Mouse (Mus musculus) ES-Bruce4 (cell line): ENCODE measurements around the gene Pik3r5. TPM values are rescaled to one million over a fixed set of nuclear protein-coding genes. Genes with fewer than 3 reads are reported as not detected.

Source experiments
- H3K27ac ChIP-seq: 2 replicates; pipeline ENCODE4 v1.5.1; 2012; ENCODE audit warnings: low read length, inconsistent platforms; ENCODE audit not compliant: insufficient read depth
- H3K27me3 ChIP-seq: 2 replicates; pipeline ENCODE4 v1.6.1; 2012; ENCODE audit warnings: mild to moderate bottlenecking, low read length, inconsistent platforms; ENCODE audit not compliant: control insufficient read depth, poor library complexity, insufficient read depth, severe bottlenecking
- H3K36me3 ChIP-seq: 2 replicates; pipeline ENCODE4 v1.6.1; 2012; ENCODE audit warnings: inconsistent platforms, mild to moderate bottlenecking, low read length, moderate library complexity; ENCODE audit not compliant: control insufficient read depth, poor library complexity, insufficient read depth, severe bottlenecking
- H3K4me1 ChIP-seq: one replicate; pipeline ENCODE4 v1.8.1; 2011; ENCODE audit warnings: low read length; ENCODE audit not compliant: control insufficient read depth, insufficient read depth
- H3K4me3 ChIP-seq: 2 replicates; pipeline ENCODE4 v1.5.1; 2011; ENCODE audit warnings: low read depth, mild to moderate bottlenecking, low read length
- H3K9ac ChIP-seq: 2 replicates; pipeline ENCODE4 v1.6.1; 2012; ENCODE audit warnings: low read depth, mild to moderate bottlenecking, inconsistent platforms; ENCODE audit not compliant: poor library complexity, severe bottlenecking
- H3K9me3 ChIP-seq: replicated peaks from 2 replicates; pipeline ENCODE4 v1.6.1; 2012; ENCODE audit warnings: mild to moderate bottlenecking, low read length, inconsistent platforms; ENCODE audit not compliant: control insufficient read depth, poor library complexity, insufficient read depth, severe bottlenecking
- CTCF ChIP-seq: IDR thresholded peaks from one replicate; pipeline ENCODE4 v1.8.1; 2011; ENCODE audit warnings: low read depth, low read length
- EP300 ChIP-seq: IDR thresholded peaks from 2 replicates; pipeline ENCODE4 v1.6.1; 2011; ENCODE audit warnings: low read depth, low read length; ENCODE audit not compliant: insufficient read depth
- POLR2A ChIP-seq: IDR thresholded peaks from one replicate; pipeline ENCODE4 v1.8.1; 2011; ENCODE audit warnings: low read length; ENCODE audit not compliant: insufficient read depth
- polyA plus RNA-seq: library from polyadenylated mRNA; stranded (reverse); fragments of >200 nt; gene quantifications from 2 replicates; pipeline ENCODE4 v1.2.4, GENCODE M21; 2011; ENCODE audit warnings: low read depth; ENCODE audit not compliant: missing spikeins, insufficient read depth, insufficient read length

Gene Pik3r5
- polyA plus RNA-seq, 1 experiment = 1.7 TPM

GRCm38 (mm10) chr11:68531066-68531806 lies 99.3 kb downstream of the Pik3r5 start:
- H3K4me3 ChIP-seq = no peak overlapping the region

GRCm38 (mm10) chr11:68531941-68532535 lies 100.1 kb downstream of the Pik3r5 start:
- Histone ChIP-seq H3K9ac (no peak overlapping the region), H3K9me3 (no peaks in the 10 kb centered on the region), H3K27ac (no peak overlapping the region), H3K4me3 (no peak overlapping the region), H3K27me3 (no peaks in the 10 kb centered on the region), H3K4me1 (no peaks in the 10 kb centered on the region), H3K36me3 (no peaks in the 10 kb centered on the region)
- TF ChIP-seq CTCF = no peak
- TF ChIP-seq POLR2A = no peak
- TF ChIP-seq EP300 = no peak

More at GRCm38 (mm10) chr11:68531066-68531806, 99.3 kb downstream of the Pik3r5 start:
- Histone ChIP-seq H3K9me3 (no peaks in the 10 kb centered on the region), H3K36me3 (no peaks in the 10 kb centered on the region), H3K27ac (no peak overlapping the region), H3K27me3 (no peaks in the 10 kb centered on the region), H3K4me1 (no peaks in the 10 kb centered on the region), H3K9ac (no peak overlapping the region)
- TF ChIP-seq CTCF = peak; percentile 79
- TF ChIP-seq EP300 = no peak

GRCm38 (mm10) chr11:68532773-68533172 lies 100.9 kb downstream of the Pik3r5 start:
- Histone ChIP-seq H3K27me3 (no peaks in the 10 kb centered on the region), H3K36me3 (no peaks in the 10 kb centered on the region), H3K4me1 (no peaks in the 10 kb centered on the region), H3K27ac (no peak overlapping the region), H3K4me3 (no peak overlapping the region), H3K9me3 (no peaks in the 10 kb centered on the region), H3K9ac (no peak overlapping the region)
- TF ChIP-seq CTCF (no peak), POLR2A (no peak), EP300 (no peak)

GRCm38 (mm10) chr11:68533971-68534475 lies 102.1 kb downstream of the Pik3r5 start:
- no peak overlapping the region for H3K9ac ChIP-seq
- TF ChIP-seq POLR2A (no peak), EP300 (no peak), CTCF (no peak)
- H3K27ac ChIP-seq = no peak overlapping the region
- H3K36me3 ChIP-seq = no peaks in the 10 kb centered on the region
- H3K9me3 ChIP-seq = no peaks in the 10 kb centered on the region
- H3K4me3 ChIP-seq = no peak overlapping the region
- H3K4me1 ChIP-seq = no peaks in the 10 kb centered on the region
- no peaks in the 10 kb centered on the region for H3K27me3 ChIP-seq

- H3K36me3 ChIP-seq = no peaks in the 10 kb centered on the region
- no peaks in the 10 kb centered on the region for H3K9me3 ChIP-seq
- H3K9ac ChIP-seq = no peak overlapping the region
- H3K4me1 ChIP-seq = no peaks in the 10 kb centered on the region
- no peaks in the 10 kb centered on the region for H3K27me3 ChIP-seq
- no peak overlapping the region for H3K27ac ChIP-seq
- no peak overlapping the region for H3K4me3 ChIP-seq
- no peak for TF ChIP-seq CTCF
- TF ChIP-seq EP300 = no peak
- TF ChIP-seq POLR2A = no peak
Measured at GRCm38 (mm10) chr11:68536026-68536425, 104.1 kb downstream of the Pik3r5 start.

GRCm38 (mm10) chr11:68536465-68536864 lies 104.5 kb downstream of the Pik3r5 start:
- no peak overlapping the region for H3K27ac ChIP-seq
- H3K9ac ChIP-seq = no peak overlapping the region
- no peaks in the 10 kb centered on the region for H3K9me3 ChIP-seq
- no peak for TF ChIP-seq CTCF
- no peak for TF ChIP-seq EP300
- TF ChIP-seq POLR2A = no peak
- no peaks in the 10 kb centered on the region for H3K27me3 ChIP-seq
- H3K4me1 ChIP-seq = no peaks in the 10 kb centered on the region
- H3K36me3 ChIP-seq = no peaks in the 10 kb centered on the region
- no peak overlapping the region for H3K4me3 ChIP-seq
